Mouse (Mus musculus) 3T3-L1 (cell line): ENCODE measurements around the gene Ptpn13.

Experiments used
- DNase-seq: peaks from one replicate; pipeline ENCODE4 v3.0.0-alpha.2; 2015; ENCODE audit warnings: low read depth, low spot score

Ptpn13 gene

GRCm38 (mm10) chr5:103647320-103647719 lies 222.3 kb downstream of the Ptpn13 start:
- no peak for DNase-seq
